Mouse (Mus musculus): Measurements from ENCODE around the gene Asprv1. TPM values are rescaled to one million over a fixed set of nuclear protein-coding genes. Genes with fewer than 3 reads are reported as not detected.

Gene Asprv1
- 1 to 10 TPM; 1.2 to 1.8 TPM for total RNA-seq (2021)
- long read RNA-seq, partial matches to known transcripts = 0 of 1 reads
- long read RNA-seq, other reads (novel, unspliced or antisense) = 1 of 1 reads

DNA sequence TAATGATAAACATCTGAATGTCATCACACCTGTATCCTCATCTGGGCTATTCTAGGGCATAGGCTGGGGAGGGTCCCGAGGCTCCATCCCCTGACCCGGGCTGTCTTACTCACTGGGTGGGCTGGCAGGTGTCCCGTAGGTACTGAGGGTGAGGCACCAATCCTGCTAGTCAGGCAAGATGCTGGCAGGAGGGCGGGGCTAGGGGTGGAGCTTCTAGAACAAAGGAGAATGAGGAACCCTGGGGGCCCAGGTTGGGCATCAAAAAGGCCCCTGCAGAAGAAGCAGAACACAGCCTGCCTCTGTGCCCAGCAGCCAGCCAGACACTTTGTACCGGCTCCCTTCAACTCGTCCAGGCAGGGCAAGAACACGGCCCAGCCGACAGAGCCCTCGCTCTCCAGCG lies at the start of gene Asprv1:
TSS of gene Asprv1 (plus strand) at position 219 of the 400 bp plus-strand sequence.
- DNase-seq (ENCODE audit: low spot score in 2 of 2) = no peak

DNA sequence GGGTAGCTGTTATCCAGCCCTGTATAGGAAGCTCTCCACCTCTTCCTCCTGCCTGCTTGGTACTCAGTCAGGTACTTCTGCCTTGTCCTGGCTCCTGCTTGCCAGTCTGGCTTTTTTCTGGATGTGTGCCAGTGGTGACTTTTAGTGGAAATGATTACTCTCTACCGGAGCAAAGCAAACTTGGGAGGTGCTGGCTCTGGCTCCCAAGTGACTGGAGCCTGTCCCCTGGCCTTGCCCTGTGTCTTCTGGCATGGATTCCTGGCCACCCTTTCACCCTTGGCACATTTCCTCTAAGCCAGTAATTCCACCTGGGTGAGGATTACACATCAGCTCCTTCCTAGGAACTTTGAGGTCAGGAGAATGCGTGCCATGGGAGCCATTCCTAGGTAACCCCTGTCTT lies 49.6 kb upstream of the Asprv1 start:
- DNase-seq (ENCODE audit: low spot score in 2 of 2) = no peak

DNA sequence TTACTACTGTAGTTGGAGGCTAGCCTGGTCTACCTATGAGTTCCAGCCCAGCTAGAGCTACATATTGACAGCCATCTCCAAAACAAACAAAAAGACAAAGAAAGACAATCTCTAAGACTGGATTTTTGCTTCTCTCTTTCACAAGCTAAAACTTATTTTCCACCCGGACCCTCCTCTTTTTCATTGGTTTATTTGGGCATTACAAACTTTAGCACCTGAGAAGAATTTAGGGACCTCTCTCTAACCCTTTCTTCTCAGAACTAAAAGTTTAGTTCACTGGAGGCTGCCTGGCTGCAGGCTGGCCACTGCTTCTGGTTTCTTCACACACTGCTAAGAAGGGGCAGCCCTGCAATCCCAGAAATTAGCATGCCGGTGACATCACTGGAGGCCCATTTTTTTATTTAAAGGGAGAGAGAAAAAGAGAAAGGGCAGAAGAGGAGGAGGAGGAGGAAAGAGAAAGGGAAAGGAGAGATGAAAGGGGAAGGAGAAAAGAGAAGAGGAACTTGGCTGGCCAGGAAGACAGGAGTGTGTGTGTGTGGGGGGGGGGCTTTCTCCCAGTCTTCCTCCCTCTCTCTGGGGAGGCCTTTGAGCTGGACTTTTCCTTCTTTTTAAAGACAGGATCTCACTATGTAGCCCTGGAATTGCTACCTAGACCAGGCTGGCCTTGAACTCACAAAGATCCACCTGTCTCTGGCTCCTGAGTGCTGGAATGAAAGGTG lies 48.7 kb upstream of the Asprv1 start:
- no peak for DNase-seq (ENCODE audit: low spot score in 2 of 2)

DNA sequence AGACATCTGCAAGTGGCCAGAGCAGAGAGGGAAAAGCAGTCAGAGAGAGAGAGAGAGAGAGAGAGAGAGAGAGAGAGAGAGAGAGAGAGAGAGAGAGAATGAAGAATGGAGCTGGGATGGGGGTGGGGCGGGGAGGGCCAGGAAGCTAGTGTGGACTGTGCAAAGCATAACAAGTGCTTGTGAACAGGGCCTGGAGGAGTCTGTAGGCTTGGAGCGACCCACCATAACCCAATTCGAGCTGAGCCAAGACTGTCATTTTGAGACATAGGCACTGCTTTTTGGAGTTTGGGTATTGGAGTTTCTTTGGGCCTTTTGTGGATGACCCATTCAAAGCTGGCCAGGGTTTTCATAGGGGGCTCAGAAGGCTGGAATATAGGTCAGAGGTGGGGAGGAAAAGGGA lies 48.0 kb upstream of the Asprv1 start:
- no peak for DNase-seq (ENCODE audit: low spot score in 2 of 2)

DNA sequence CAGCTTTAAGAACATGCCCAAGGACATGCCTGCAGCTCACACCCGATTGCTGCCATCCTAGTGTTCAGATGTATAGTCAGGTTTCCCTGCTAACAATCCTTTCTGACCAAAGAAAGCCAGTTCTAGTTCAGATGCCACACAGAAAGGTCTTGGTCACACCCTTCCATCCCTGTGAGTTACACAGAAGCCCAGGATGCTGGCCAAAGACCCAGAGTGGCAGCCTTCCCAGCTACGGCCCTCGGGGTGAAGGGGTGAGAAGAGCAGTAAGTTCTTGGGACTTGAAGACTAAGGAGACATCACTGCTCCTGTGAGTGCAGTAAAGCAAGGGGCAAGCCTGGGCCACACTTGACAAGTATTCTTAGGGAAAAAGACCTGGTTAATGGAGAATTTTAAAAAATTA lies 44.8 kb upstream of the Asprv1 start:
- no peak for DNase-seq (ENCODE audit: low spot score in 2 of 2)

DNA sequence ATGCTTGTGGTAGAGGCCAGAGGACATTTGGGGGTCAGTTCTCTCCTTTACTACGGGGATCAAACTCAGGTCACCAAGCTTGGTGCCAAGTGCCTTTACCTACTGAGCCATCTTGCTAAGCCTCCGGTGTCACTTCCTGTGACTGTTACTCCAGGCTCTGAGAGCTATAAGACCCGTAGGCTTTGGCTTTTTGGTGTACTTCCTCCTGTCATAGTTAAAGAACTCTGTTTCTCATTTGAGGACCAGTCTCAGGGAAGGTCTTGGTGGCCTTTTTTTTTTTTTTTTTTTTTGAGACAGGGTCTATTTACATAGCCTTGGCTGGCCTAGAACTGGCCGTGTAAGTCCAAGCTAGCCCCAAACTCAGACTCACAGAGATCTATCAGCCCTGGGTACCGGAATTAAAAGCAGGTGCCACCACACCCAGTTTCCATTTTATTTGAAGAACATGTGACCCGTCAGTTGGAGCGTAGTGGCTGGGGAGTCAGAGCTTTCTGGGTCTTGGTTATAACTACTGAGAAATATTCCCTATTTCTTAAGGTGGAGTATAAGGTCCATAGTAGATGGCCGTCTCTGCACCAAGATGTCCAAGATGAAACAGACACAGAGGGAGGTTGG lies 44.3 kb upstream of the Asprv1 start:
- no peak for DNase-seq (ENCODE audit: low spot score in 2 of 2)

DNA sequence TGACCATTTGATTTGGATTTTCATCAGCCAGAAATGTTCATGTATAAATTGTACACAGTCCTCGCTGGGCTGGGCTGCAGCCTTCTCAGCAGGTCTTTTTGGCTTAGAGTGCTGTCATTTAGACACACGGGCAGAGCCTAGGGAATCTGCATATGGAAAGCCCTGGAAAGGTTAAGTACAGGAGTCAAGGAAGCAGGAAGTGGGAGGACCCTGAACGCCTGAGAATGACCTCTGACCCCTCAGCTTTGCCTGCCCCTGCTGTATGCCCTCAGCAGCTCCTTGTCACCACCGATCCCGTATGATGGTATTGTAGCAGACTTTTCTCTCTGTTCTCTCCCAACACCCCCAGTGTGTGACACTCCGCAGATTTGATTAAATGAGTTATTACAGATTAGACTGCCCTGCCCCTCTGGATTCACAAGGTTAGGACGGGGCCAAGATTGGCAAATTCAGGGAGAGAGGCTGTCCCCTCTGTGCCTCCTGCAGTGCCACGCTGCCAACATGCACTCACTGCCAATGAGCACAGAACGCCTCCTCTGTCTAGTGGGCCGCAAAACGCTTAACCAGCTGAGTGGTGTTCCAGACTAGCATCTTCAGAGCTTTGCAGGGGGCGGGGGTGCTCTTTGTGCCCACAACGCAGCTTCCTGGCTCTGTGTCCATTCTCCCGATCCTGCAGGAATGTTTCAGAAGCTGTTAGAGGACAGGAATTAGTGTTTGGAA lies 43.5 kb upstream of the Asprv1 start:
- DNase-seq (ENCODE audit: low spot score in 2 of 2) = peak; percentile 74 to 85

DNA sequence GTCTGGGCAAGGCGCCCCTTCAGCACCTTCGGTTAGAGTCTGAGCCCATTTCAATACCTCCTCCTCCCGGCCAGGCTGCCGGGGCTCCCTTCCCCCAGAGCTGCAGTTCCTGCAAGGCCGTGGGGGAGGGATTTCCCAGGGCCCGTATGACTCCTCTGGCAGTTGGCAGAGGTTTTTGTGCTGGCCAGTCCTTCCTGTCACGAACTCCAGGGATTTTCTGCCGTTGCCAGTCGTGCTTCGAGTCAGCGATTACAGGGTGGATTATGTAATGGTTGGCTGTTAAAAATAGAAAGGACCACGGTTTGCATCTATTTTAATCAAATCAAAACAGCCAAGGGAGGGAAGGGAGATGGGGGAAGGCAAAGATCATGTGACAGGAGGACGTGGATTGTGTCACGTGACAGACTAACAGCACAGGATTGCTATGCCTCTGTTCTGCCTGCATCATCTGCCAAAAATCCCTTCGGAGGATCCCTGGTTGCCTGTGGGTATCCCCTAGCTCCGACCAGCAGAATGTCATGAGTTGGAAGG lies 42.8 kb upstream of the Asprv1 start:
- peak; percentile 84 to 91 for DNase-seq (ENCODE audit: low spot score in 2 of 2)

DNA sequence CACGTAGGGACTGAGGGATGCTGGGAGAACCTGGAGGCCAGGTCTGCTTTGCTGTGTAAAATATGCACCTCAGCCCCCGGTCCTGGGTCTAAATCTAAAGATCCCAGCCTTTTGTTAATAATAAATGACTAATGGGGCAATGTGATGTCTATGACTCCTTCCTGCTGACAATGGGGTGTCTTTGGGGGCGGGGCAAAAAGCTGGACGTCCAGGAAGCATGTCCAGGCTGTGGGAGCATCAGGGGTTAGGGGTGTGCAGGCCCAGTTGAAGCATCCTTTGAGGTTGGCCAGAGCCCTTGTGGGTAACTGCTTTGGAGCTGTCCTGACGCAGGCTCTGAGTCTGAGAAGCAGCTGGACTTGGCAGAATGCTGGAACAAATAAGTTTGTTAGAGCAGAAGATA lies 41.9 kb upstream of the Asprv1 start:
- no peak for DNase-seq (ENCODE audit: low spot score in 2 of 2)

DNA sequence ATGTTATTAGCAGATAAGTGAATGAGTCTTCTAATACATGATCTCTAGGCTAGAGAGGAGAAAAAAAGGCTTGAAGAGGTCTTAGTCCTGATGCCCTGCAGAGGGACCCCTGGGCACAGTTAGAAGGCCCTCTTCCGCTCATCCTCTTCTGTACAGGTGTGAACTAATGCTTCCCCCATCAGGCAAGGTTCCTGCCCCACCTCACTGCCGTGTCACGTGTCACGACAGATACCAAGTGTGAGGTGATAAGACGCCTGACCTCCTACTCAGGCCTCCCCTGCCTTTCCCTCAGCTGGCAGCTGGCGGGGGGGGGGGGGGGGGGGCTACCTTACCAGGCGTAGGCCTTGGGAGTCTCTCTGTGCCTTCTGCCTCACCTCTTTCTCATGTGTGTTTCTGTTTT lies 39.5 kb upstream of the Asprv1 start:
- DNase-seq (ENCODE audit: low spot score in 2 of 2) = no peak

DNA sequence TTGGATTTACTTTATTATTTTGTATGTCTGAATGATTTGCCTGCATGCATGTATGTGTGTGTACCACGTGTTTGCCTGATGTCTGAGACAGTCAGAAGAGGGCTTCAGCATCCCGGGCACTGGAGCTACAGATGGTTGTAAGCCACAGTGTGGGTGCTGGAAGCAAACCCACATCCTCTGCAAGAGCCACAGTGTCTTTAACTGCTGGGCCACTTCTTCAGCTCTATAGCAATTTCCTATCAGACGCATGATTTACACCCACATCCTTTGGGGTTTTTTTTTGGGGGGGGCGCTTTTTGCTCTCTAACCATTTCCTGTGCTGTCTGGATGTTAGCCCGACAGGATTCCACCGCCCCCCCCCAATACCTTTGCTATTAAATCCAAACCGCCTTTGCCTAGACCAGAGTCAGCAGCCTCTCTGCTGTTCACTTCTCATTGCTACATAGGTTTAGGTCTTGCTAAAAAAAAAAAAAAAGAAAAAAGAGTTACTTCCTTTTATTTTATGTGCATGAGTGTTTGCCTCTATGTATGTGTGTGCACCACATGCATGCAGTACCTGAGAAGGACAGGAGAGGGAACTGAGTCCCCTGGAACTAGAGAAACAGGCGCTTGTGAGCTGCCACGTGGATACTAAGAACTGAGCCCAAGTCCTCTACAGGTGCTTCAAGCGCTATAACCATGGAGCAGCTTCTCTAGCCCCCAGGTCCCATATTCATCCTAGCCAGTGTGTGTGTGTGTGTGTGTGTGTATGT lies 34.6 kb upstream of the Asprv1 start:
- no peak for DNase-seq (ENCODE audit: low spot score in 2 of 2)

DNA sequence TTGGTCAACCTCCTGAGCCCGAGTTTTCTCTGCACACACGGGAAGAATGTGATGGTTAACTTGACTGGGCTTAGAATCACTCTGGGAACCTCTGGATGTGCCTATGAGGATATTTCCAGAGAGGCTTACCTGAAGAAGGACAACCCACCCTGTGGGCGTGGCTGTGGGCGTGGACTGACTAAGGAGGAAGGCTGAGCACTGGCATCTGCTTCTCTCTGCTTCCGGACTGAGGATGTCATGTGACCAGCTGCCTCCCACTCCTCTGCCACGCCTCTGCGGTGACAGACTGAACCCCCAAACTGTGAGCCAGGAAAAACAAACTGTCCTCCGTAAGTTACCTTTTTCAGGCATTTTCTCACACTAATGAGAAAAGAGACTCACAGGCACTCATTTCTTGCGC lies 33.3 kb upstream of the Asprv1 start:
- no peak for DNase-seq (ENCODE audit: low spot score in 2 of 2)

DNA sequence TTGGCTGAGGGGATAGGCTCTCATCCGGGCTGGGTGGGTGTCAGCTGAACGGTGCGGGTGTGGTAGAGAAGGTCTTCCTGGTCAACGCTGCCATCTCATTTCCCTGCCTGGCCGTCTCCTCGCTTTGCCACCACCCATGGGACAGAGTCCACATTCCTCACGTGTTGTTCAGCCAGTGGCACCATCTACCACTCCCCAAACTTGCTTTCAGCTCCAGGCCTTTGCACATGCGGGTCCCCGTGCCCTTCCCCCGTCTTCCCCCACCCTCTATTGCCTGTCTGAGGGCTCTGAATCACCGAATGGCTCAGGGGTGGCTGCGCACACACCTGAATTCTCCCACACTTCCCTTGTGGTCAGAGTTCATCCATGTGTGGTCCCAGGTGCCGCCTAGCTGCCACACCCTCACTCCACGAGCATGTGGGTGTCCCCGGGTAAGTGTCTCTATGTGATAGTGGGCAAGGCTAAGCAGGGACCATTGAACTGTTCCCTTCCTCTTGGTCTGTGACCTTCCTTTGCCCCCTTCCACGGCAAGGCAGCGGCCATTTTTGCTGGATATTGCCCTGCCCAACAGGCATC lies 32.0 kb upstream of the Asprv1 start:
- no peak for DNase-seq (ENCODE audit: low spot score in 2 of 2)

DNA sequence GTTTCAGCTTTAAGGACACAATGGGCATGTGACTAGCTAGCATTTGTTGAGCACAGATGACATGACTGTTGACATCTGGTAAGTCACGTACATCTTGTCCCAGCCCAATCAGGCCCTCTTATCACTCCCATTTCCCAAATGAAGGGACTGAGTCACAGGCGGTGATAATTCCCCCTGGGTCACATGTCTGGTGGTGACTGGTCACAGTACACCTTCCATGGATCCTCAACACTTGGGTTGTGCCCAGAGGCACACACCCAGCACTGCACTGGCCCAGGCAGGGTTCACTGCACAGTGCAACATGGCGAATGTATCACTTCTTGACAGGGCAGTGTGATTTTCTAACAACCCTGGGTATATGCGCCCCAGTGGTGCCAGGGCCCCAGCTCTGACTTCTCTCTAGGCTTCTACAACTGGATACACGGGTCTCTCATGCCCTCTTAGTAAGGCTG lies 29.2 kb upstream of the Asprv1 start:
- DNase-seq (ENCODE audit: low spot score in 2 of 2) = no peak

DNA sequence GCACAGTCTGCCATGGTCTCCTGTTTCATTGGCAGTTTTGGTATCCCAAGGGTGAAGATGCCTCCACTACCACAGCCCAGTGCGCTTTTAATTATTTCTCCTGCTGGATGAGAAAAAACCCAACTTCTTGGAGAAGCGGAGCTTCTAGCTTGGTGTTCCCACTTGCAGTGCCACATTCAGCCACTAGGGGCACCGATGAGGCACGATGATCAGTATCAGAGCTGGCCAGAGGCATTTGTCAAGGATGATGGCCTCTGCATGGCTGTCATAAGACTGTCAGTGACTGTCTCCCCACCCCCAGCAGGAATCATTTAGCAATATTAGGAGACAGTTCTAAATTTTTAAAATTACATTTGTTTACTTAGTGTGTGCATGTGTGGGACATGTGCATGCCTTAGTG lies 28.8 kb upstream of the Asprv1 start:
- peak; percentile 61 to 87 for DNase-seq (ENCODE audit: low spot score in 2 of 2)

DNA sequence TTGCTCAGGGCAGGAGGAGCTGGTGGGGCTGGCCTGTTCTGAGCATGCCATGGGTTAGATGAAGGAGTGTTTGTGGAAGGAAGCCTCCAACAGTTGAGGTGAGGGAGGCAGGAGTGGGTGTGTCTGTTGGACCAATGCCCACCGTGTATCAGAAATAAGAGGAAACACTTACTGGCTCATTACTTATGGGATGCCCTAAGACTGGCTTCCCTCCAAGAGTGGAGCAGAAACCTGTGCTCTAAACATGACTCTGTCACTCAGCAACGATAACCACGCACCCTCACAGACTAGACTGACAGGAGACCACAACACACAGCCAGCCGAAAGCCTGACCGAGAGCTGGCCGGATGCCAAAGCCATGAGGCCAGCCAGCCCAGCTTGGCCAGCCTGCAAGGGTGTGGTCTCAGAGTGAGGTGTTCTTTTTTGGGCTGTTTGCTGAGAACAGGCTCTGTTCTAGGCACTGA lies 28.0 kb upstream of the Asprv1 start:
- DNase-seq (ENCODE audit: low spot score in 2 of 2) = no peak

DNA sequence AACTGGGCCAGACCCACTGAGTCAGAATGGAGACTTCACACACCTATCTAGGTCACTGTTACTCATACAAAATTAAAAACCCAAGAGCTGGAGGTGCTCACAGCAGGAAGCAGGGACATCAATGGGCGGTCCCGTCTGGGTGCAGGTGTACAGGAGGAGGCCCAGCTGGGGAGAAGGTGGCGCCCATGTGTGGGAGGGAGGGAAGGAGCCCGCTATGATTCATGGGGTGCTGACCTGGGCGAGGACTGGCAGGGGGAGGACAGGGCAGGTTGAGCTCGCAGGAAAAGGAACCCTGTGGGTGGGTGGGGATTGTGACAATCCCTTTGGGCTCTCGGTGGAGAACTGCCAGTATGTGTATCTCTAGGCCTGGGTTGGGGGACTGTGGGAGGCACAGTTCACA lies 22.7 kb upstream of the Asprv1 start:
- no peak for DNase-seq (ENCODE audit: low spot score in 2 of 2)

DNA sequence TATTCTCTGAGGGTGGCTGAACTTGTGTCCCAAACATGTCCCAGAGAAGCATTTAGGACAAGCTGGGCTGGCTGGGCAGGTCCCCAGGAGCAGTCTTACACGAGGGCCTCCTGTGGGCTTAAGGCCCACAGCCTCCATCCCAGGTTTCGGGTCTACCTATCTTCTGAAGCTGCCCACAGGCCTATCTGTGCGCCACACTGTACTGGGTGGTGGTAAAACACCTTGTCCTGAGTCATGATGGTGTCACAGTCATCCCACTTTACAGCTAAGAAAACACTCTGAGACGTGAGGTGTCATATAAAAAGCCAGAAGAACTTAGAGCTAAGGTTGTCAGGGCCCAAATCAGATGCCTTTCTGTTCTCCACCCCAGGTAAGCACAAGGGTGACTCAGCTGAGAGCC lies 21.7 kb upstream of the Asprv1 start:
- DNase-seq (ENCODE audit: low spot score in 2 of 2) = no peak

DNA sequence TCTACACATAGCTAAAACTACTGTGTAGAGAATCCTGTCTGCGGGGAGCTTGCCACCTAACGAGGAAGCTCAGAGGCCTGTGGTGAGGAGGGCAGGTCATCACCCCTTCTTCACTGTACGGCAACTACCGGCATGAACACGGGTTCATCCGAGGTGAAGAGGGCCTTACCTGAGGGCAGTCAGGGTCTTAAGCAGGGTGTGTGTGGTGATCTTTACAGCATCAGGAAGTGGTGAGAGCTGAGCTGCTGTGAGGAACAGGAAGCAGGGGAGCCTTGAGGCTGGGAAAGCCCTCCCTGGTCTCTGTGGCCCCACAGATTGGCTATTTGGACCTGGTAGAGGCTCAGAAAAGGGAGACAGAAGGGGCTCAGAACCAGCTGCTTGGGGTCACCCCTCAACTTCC lies 20.5 kb upstream of the Asprv1 start:
- DNase-seq (ENCODE audit: low spot score in 2 of 2) = no peak

DNA sequence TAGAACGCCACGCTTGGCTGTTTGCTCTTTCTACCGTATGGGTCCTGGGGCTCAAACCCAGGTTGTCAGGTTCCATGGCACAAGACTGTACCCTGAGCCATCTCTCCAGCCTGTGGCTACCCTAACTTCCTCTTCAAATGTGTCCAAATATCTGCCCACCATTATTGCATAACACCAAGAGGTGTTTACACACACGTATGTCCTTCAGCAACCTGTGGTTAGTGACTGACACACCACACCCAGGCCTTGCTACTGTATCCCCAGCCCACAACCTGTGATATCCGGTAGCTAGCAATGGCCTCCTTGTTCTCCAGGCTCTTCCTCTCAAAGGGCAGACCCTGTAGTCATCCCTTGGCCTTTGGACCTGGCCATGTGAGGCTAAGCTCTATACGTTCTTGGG lies 18.7 kb upstream of the Asprv1 start:
- no peak for DNase-seq (ENCODE audit: low spot score in 2 of 2)

DNA sequence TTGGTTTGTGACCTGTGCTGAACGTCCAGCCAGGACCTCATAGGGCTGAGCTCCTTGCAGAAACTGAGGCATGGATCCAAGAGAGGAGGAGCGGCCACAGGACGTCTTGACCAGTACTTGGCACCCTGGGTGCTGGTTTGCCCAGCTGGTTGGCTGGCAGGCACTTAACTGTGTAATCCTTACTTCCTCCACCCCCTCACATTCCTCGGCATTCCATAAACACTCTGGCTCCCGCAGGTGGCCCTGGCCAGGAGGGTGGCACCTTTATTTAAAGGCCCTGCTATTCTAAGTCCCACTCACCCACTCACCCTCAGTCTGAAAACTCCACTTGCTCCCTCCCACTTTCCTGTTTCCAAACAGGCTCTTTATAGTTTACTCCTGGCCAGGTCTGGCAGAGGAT lies 17.2 kb upstream of the Asprv1 start:
- no peak for DNase-seq (ENCODE audit: low spot score in 2 of 2)
